Mouse (Mus musculus) stomach, embryonic 14.5 days (tissue): ENCODE data around the gene Il20ra. TPM values are rescaled to one million over a fixed set of nuclear protein-coding genes. Genes with fewer than 3 reads are reported as not detected.

Experiments used
- ATAC-seq: fragments of 200-750 bp; cut with Nextera tagmentation; 2 replicates; pipeline ENCODE4 v1.8.0; 2017; ENCODE audit warnings: low read depth, moderate TSS enrichment; ENCODE audit not compliant: insufficient number of reproducible peaks, insufficient read depth, low FRiP score
- H3K27ac ChIP-seq: fragments of 300-500 bp; sonication (generic); 2 replicates; pipeline ENCODE4 v1.5.1; 2014; ENCODE audit warnings: mild to moderate bottlenecking, low read length, moderate library complexity, mixed read lengths
- H3K27me3 ChIP-seq: fragments of 300-500 bp; sonication (generic); 2 replicates; pipeline ENCODE4 v1.6.1; 2014; ENCODE audit warnings: low read length, control low read depth, mixed read lengths; ENCODE audit not compliant: control insufficient read depth, insufficient read depth
- H3K36me3 ChIP-seq: fragments of 300-500 bp; sonication (generic); 2 replicates; pipeline ENCODE4 v1.6.1; 2014; ENCODE audit warnings: mild to moderate bottlenecking, control low read depth, low read length, moderate library complexity, mixed read lengths; ENCODE audit not compliant: control insufficient read depth, insufficient read depth
- H3K4me1 ChIP-seq: fragments of 300-500 bp; sonication (generic); 2 replicates; pipeline ENCODE4 v1.6.1; 2014; ENCODE audit warnings: low read length, control low read depth, mixed read lengths; ENCODE audit not compliant: control insufficient read depth, insufficient read depth
- H3K4me2 ChIP-seq: fragments of 300-500 bp; sonication (generic); replicated peaks from 2 replicates; pipeline ENCODE4 v1.6.1; 2014; ENCODE audit warnings: low read depth, low read length, control low read depth
- H3K4me3 ChIP-seq: fragments of 300-500 bp; sonication (generic); 2 replicates; pipeline ENCODE4 v1.5.1; 2014; ENCODE audit warnings: low read depth, low read length, control low read depth
- H3K9ac ChIP-seq: fragments of 300-500 bp; sonication (generic); replicated peaks from 2 replicates; pipeline ENCODE4 v1.6.1; 2014; ENCODE audit warnings: low read depth, mild to moderate bottlenecking, control low read depth, low read length, moderate library complexity, mixed read lengths
- H3K9me3 ChIP-seq: fragments of 300-500 bp; sonication (generic); 2 replicates; pipeline ENCODE4 v1.6.1; 2016; ENCODE audit warnings: low read depth, low read length, control low read depth; ENCODE audit not compliant: control insufficient read depth
- WGBS: fragments of 180-500 bp; shearing (Covaris S2); extraction: QIAGEN DNeasy Blood & Tissue Kit; methylation state at CpG from one replicate; pipeline ENCODE4 v1.1.7; 2014; 5-methylcytosine and 5-hydroxymethylcytosine counted together
- polyA plus RNA-seq: library from polyadenylated mRNA; unstranded; fragments of >200 nt; fragmentation: Nextera tagmentation; extraction: Ambion mirVana; gene quantifications from 2 replicates; pipeline ENCODE4 v1.2.1, GENCODE M21; 2014

Il20ra gene
- 0.23 and 0.55 TPM in 2 replicates for polyA plus RNA-seq

DNA sequence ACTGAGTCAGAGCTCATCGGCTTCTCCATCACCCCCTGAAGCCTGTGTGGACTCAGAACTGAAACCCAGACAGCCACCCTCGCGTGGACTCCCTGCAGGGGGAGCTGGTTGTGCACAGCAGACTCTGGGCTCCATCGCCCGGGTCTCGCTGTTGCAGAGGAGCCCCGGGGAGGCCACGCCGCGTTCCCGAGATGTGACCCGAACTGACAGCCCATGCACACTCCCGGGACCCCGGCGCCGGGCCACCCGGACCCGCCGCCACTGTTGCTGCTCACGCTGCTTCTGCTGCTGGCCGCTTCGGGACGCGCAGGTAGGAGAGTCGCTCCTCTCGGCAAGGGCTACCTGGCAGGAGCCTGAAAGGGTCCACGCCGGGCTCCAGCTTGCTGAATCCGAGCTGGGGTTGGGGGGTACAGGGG is at the start of gene Il20ra:
TSS of gene Il20ra (plus strand) at position 150 of the 416 bp plus-strand sequence.
- 1% methylated on average over 29 of the region's 29 CpGs for WGBS
- H3K27me3 ChIP-seq, result no peaks in the 10 kb centered on the region
- no peaks in the 10 kb centered on the region for H3K9me3 ChIP-seq
- no peaks in the 10 kb centered on the region for H3K36me3 ChIP-seq
- peak within 1 kb of the TSS; percentile 96 for H3K4me2 ChIP-seq
- no peak within 1 kb of the TSS for H3K27ac ChIP-seq
- peak within 1 kb of the TSS; percentile 49 for H3K4me3 ChIP-seq
- 0 out of 2 replicates have a peak within 1 kb of the TSS, but pooled peaks have one; percentile 18 for H3K9ac ChIP-seq
- no peak; the same call in 1 of the 2 replicates for ATAC-seq
- H3K4me1 ChIP-seq, result peaks cover 4% of the 10 kb centered on the region; the same call in 1 of the 2 replicates

DNA sequence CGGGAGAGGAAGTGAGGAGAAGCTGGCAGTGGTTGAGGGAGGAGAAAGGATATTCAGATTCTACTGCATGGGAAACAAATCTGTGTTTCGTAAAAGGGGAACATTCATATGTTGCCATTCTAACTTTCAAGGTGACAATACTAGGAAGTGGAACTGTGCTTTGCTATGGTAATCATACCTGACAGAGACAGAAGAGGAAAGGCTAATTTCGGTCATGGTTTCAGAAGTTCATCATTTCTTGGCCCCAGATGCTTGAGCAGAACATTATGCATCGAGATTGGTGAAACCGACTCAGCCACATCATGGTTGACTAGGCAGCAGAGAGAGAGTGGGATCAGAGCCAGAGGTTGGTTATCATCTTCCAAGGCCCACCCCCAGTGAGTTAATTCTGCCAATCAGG is 43.4 kb upstream of the Il20ra start:
- 91% methylated on average over 5 of the region's 5 CpGs for WGBS
- no peak overlapping the region for H3K4me3 ChIP-seq
- no peak for ATAC-seq
- H3K9me3 ChIP-seq, result no peaks in the 10 kb centered on the region
- no peak overlapping the region for H3K4me2 ChIP-seq
- no peaks in the 10 kb centered on the region for H3K36me3 ChIP-seq
- no peaks in the 10 kb centered on the region for H3K27me3 ChIP-seq
- no peaks in the 10 kb centered on the region for H3K4me1 ChIP-seq
- no peak overlapping the region for H3K27ac ChIP-seq
- H3K9ac ChIP-seq, result no peak overlapping the region

DNA sequence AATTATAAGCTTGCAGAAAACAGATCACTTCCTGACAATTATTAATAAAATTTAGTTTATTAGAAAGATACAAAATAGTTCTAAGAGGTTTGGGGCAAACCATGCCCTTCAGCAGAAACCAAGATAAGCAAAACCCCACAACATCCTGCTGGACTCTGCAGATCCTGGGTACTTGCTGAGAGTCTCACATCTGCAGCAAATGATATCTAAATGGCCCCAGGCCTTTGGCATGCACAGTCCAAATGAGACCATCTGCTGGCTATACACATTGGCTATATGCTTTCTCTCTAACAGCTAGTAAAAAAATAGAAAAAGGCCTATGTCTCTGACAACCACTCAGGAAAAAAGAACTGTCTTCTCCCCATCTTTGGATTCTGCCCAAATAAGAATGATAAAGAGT is 40.4 kb upstream of the Il20ra start:
- ATAC-seq, result no peak
- no peak overlapping the region for H3K4me2 ChIP-seq
- no peaks in the 10 kb centered on the region for H3K36me3 ChIP-seq
- H3K9me3 ChIP-seq, result no peaks in the 10 kb centered on the region
- no peak overlapping the region for H3K9ac ChIP-seq
- no peaks in the 10 kb centered on the region for H3K4me1 ChIP-seq
- H3K27ac ChIP-seq, result no peak overlapping the region
- H3K4me3 ChIP-seq, result no peak overlapping the region
- H3K27me3 ChIP-seq, result no peaks in the 10 kb centered on the region

DNA sequence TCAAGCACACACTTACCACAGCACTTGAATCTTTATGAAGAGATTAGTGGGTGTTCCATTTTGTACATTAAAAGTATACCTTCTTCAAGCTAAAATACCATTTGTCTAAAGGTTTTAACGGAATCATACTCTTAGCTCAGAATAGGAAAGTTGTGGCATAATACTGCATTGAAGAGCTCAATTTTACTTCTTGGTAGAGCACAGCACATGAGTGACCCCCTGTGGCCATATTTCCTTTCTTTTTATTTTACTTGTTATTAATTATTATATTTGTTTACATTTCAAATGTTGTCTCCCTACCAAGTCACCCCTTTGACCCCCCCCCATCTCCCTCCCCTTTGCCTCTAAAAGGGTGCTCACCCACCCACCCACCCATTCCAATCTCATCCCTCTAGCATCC is 39.2 kb upstream of the Il20ra start:
- Histone ChIP-seq H3K9me3 (no peaks in the 10 kb centered on the region), H3K4me3 (no peak overlapping the region), H3K4me2 (no peak overlapping the region), H3K27ac (no peak overlapping the region), H3K4me1 (no peaks in the 10 kb centered on the region), H3K9ac (no peak overlapping the region), H3K27me3 (no peaks in the 10 kb centered on the region), H3K36me3 (no peaks in the 10 kb centered on the region)
- 85% methylated on average over 1 of the region's 1 CpGs for WGBS
- ATAC-seq, result no peak

DNA sequence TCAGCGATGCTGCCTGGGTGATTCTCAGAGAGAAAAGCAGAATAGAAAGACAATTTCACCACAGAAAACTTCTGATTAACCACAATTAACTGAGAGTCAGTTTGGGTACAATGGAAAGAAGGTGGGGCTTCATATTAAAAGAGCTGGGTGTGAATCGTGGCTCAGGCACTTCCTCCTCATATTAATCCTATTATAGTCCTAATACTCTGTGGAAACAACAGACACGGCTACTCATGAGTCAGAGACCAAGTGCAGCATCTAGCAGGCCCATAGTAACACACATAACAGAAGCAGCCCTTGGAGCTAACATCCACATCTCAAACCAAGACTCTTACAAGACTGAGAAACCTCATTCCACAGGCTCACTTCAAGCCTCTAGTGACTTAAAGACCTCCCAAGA is 24.7 kb upstream of the Il20ra start:
- no peak overlapping the region for H3K9ac ChIP-seq
- H3K27me3 ChIP-seq, result no peaks in the 10 kb centered on the region
- WGBS, result 78% methylated on average over 3 of the region's 3 CpGs
- no peaks in the 10 kb centered on the region for H3K9me3 ChIP-seq
- ATAC-seq, result no peak
- H3K4me1 ChIP-seq, result no peaks in the 10 kb centered on the region; the same call in 1 of the 2 replicates
- no peak overlapping the region for H3K4me2 ChIP-seq
- H3K4me3 ChIP-seq, result no peak overlapping the region
- no peaks in the 10 kb centered on the region for H3K36me3 ChIP-seq
- H3K27ac ChIP-seq, result no peak overlapping the region

DNA sequence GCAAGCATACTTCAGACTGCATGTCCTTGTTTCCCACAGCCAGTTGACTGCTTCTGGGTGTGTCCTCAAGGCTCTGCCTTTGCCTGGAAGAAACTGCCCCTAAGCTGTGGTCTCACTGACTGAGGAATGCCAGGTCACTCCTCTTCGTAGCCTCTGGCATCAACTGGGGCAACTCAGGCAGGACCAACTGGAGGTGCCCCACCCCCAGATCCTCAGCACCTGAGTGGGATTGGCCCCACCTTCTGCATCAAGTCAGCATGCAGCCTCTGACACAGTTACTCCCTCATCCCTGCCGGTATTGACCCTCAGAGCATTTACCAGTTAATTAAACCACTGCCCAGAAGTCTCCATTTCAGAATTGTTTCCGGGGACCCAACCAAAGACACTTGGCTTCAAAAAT is 21.1 kb upstream of the Il20ra start:
- no peak overlapping the region for H3K27ac ChIP-seq
- no peak for ATAC-seq
- no peak overlapping the region for H3K4me2 ChIP-seq

DNA sequence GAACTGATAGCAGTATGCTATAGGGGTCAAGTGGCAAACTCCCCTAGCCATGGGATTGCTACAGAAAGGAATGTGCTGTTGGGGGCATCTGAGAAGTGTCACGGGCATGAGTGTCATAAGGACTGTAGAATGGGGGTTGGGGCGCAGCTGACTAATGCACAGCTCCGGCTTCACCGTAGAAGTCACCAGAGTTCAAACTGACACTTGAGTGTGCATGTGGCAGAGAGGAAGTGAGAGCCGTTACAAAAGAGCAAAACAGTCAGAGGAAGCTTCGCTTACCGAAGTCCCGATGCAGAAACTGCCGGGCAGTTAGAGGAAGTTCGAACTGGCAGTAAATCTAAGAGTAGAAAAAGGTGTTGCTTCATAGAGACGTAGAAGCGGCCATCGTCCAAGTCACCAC is 20.6 kb upstream of the Il20ra start:
- Histone ChIP-seq H3K4me1 (no peaks in the 10 kb centered on the region; the same call in 1 of the 2 replicates), H3K9ac (no peak overlapping the region), H3K27ac (no peak overlapping the region), H3K36me3 (no peaks in the 10 kb centered on the region), H3K27me3 (no peaks in the 10 kb centered on the region), H3K4me3 (no peak overlapping the region), H3K9me3 (no peaks in the 10 kb centered on the region), H3K4me2 (no peak overlapping the region)
- 61% methylated on average over 13 of the region's 13 CpGs for WGBS
- ATAC-seq, result no peak

More for the DNA sequence above, 21.1 kb upstream of the Il20ra start:
- Histone ChIP-seq H3K27me3 (no peaks in the 10 kb centered on the region), H3K36me3 (no peaks in the 10 kb centered on the region), H3K9ac (no peak overlapping the region), H3K4me1 (no peaks in the 10 kb centered on the region; the same call in 1 of the 2 replicates), H3K4me3 (no peak overlapping the region), H3K9me3 (no peaks in the 10 kb centered on the region)
- WGBS, result 57% methylated on average over 3 of the region's 3 CpGs

DNA sequence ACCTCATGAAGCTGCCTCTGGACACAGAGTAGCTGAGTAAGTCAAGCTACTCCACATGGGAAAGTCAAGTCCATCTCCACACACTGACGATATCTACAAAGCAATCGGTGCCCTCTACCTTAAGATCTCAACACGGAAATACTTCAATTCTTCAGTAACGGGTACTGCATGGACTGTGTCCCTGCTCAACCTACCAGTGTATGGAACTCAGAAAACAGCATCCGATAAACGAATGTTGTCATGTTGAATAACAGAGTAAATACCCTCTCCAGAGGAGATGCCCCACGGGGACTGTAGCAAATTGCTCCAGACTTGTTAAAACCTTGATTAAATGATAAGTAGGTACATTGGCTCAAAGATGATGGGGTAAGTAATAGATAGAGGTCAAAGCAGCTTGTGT is 20.0 kb upstream of the Il20ra start:
- Histone ChIP-seq H3K27me3 (no peaks in the 10 kb centered on the region), H3K4me1 (no peaks in the 10 kb centered on the region; the same call in 1 of the 2 replicates), H3K4me2 (no peak overlapping the region), H3K9ac (no peak overlapping the region), H3K9me3 (no peaks in the 10 kb centered on the region), H3K36me3 (no peaks in the 10 kb centered on the region), H3K27ac (no peak overlapping the region), H3K4me3 (no peak overlapping the region)
- WGBS, result 90% methylated on average over 7 of the region's 7 CpGs
- no peak for ATAC-seq

DNA sequence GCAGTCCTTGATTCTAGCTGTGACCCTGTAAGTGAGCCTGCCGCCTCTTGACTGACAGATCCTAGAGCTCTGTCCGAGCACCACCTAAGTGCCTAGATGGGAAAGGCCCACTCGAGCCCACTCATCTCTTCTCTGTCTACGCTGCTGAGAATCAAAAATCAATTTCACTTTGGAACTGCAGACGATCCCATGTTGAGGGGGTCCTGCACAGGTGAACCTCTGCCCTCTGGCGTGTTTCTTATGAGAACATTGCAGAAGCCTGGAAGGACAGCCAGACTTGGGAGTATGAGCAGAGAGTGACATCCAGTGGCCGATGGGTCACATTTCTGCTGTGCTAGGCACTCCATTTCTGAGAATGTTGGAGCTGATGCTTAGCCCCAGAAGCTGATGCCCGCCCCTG is 19.4 kb upstream of the Il20ra start:
- Histone ChIP-seq H3K4me3 (no peak overlapping the region), H3K27ac (no peak overlapping the region), H3K9me3 (no peaks in the 10 kb centered on the region), H3K9ac (no peak overlapping the region), H3K27me3 (no peaks in the 10 kb centered on the region), H3K4me2 (no peak overlapping the region), H3K4me1 (no peaks in the 10 kb centered on the region; the same call in 1 of the 2 replicates), H3K36me3 (no peaks in the 10 kb centered on the region)
- 52% methylated on average over 8 of the region's 8 CpGs for WGBS
- ATAC-seq, result no peak
